ENCODE assay signal across 26 mouse cellular contexts in the genomic region with DNA sequence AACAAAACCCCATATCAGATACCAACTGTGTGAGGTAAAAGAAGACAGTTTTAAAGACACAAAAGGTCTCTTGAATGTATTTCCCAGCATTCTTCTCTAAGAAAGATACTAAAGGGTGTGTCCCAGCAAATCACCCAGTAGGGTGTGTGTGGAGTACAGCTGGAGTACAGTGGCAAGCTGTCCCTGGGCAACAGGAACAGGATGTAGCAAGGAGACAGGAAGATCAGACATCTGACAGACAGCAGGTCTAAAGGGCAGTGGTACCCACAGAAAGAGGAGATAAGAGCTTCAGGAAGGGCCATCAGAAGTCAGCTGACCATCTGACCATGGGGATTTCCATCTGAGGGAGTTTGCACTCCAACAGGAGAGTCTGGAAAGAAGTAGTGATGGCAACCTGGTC.
DNase-seq lines count a peak whose midpoint lies in the region; ATAC-seq and TF ChIP-seq lines count a peak whose summit lies in the region.
"Had no signal": no experiment of that assay in that cellular context is flagged by ENCODE, and none has a peak within 500 bp of the region (broad histone marks: within the 10 kb centered on the region; RNA-seq: fewer than 3 reads in every experiment).

No protein-coding gene starts in this region.

- no peaks in the 10 kb centered on the region for H3K4me1 ChIP-seq in midbrain, embryonic 15.5 days
- H3K4me1 ChIP-seq: forebrain, embryonic 10.5 days; forebrain, embryonic 13.5 days had no signal

- H3K27me3 ChIP-seq in midbrain, embryonic 15.5 days (replicated peaks), result no peaks in the 10 kb centered on the region
- H3K27me3 ChIP-seq: forebrain, embryonic 13.5 days; heart, embryonic 13.5 days; Patski had no signal

- ATAC-seq in midbrain, embryonic 15.5 days (replicated peaks), result no peak
- ATAC-seq: forebrain, embryonic 13.5 days; forebrain, embryonic 16.5 days; hindbrain, postnatal 0 days; Patski had no signal

- no peak for DNase-seq in left cerebral cortex, adult 2 months (ENCODE audit: extremely low spot score in 1 of 2, low spot score in 2 of 2)
- DNase-seq in left cerebral cortex, adult 18-20 months (ENCODE audit: low spot score in 2 of 2), result no peak
- peak; percentile 30 for DNase-seq in testis, postnatal 10 days (ENCODE audit: low spot score)
- DNase-seq in testis, postnatal 14 days (ENCODE audit: low spot score), result no peak
- DNase-seq in lung, postnatal 25 days (ENCODE audit: low spot score), result peak; percentile 19
- no peak for DNase-seq in adrenal gland, postnatal 10 days
- DNase-seq: adrenal gland, adult 2 months; adrenal gland, postnatal 25 days; B cell, adult 2 months; cerebellum, adult 11-12 months; cerebellum, adult 8-10 months; cerebellum, postnatal 10 days; cerebellum, postnatal 36 days; gastrocnemius, postnatal 14 days; heart, adult 11 months; heart, postnatal 14 days; heart, postnatal 4 days had no signal

- H3K4me3 ChIP-seq in left cerebral cortex, adult 2 months, result no peak overlapping the region
- no peak overlapping the region for H3K4me3 ChIP-seq in midbrain, embryonic 15.5 days
- H3K4me3 ChIP-seq: forebrain, embryonic 10.5 days; forebrain, embryonic 13.5 days; heart, embryonic 13.5 days had no signal

- no peak overlapping the region for H3K9ac ChIP-seq in midbrain, embryonic 15.5 days
- H3K9ac ChIP-seq: forebrain, embryonic 13.5 days; heart, embryonic 13.5 days; hindbrain, embryonic 14.5 days had no signal

- H3K36me3 ChIP-seq in midbrain, embryonic 15.5 days (replicated peaks), result no peaks in the 10 kb centered on the region
- H3K36me3 ChIP-seq: forebrain, embryonic 10.5 days; G1E; heart, embryonic 13.5 days had no signal

- H3K27ac ChIP-seq in left cerebral cortex, adult 2 months, result peak overlapping the region; percentile 16; the same call in 1 of the 2 replicates
- no peak overlapping the region for H3K27ac ChIP-seq in midbrain, embryonic 15.5 days
- H3K27ac ChIP-seq: forebrain, embryonic 10.5 days; forebrain, embryonic 13.5 days; heart, embryonic 13.5 days; hindbrain, embryonic 14.5 days; hindbrain, postnatal 0 days had no signal

- H3K4me2 ChIP-seq in midbrain, embryonic 15.5 days, result no peak overlapping the region
- H3K4me2 ChIP-seq: forebrain, embryonic 13.5 days; heart, embryonic 13.5 days; hindbrain, embryonic 14.5 days had no signal

- intact Hi-C loops in left cerebral cortex, adult 2 months (cut with DNase I), result loop anchor here (5.0 kb wide), 2 partner anchors 163 to 318 kb away; no protein-coding TSS in a partner anchor

- no peak for TF ChIP-seq CTCF in left cerebral cortex, adult 2 months (IDR thresholded peaks at IDR 0.05)

- H3K9me3 ChIP-seq in midbrain, embryonic 15.5 days, result no peaks in the 10 kb centered on the region
- H3K9me3 ChIP-seq: forebrain, embryonic 10.5 days; forebrain, embryonic 13.5 days; heart, embryonic 13.5 days had no signal

Comparison
In these comparisons a context has a peak if more than half of its experiments do, and no peak if none do; other contexts are left out.
1. DNase-seq: peak in testis, postnatal 10 days (single experiment) and lung, postnatal 25 days (single experiment); none in left cerebral cortex, adult 2 months (0 of 2), left cerebral cortex, adult 18-20 months (0 of 2), testis, postnatal 14 days (single experiment) and adrenal gland, postnatal 10 days (single experiment).